Mouse (Mus musculus) cerebellum, adult 2 months (tissue): ENCODE measurements around the gene Il1rl1. TPM values are rescaled to one million over a fixed set of nuclear protein-coding genes. Genes with fewer than 3 reads are reported as not detected.

ENCODE experiments used
- DNase-seq, 2 experiments: peaks; one replicate each; pipeline ENCODE4 v3.0.0; 2021
- H3K27ac ChIP-seq: fragments of 200-500 bp; 2 replicates; pipeline ENCODE4 v1.5.1; 2012; ENCODE audit warnings: low read length, control low read depth, inconsistent platforms; ENCODE audit not compliant: insufficient read depth
- H3K27me3 ChIP-seq: fragments of 200-500 bp; 2 replicates; pipeline ENCODE4 v1.6.1; 2012; ENCODE audit warnings: inconsistent platforms, mild to moderate bottlenecking, low read length, moderate library complexity; ENCODE audit not compliant: control insufficient read depth, insufficient read depth
- H3K4me1 ChIP-seq: fragments of 200-500 bp; 2 replicates; pipeline ENCODE4 v1.6.1; 2011; ENCODE audit warnings: low read length; ENCODE audit not compliant: control insufficient read depth, insufficient read depth
- H3K4me3 ChIP-seq: fragments of 200-500 bp; replicated peaks from 2 replicates; pipeline ENCODE3; 2011; ENCODE audit warnings: mild to moderate bottlenecking, low read depth, low read length, control low read depth; ENCODE audit not compliant: insufficient read depth
- CTCF ChIP-seq: fragments of 200-500 bp; IDR thresholded peaks from 2 replicates; pipeline ENCODE4 v1.5.1; 2011; ENCODE audit warnings: low read depth, mild to moderate bottlenecking, control low read depth, low read length, moderate library complexity, borderline replicate concordance; ENCODE audit not compliant: insufficient read depth
- POLR2A ChIP-seq: fragments of 200-500 bp; IDR thresholded peaks from 2 replicates; pipeline ENCODE4 v1.6.1; 2011; ENCODE audit warnings: low read length, control low read depth, borderline replicate concordance; ENCODE audit not compliant: insufficient read depth
- WGBS: fragments of 180-500 bp; shearing (Covaris S2); methylation state at CpG from one replicate; pipeline ENCODE4 v1.1.7; 2018; 5-methylcytosine and 5-hydroxymethylcytosine counted together
- polyA plus RNA-seq: library from polyadenylated mRNA; depleted of rRNA; stranded (reverse); fragments of >200 nt; gene quantifications from 2 replicates; pipeline ENCODE4 v1.2.3, GENCODE M21; 2012; rRNA removed

The Il1rl1 gene
- polyA plus RNA-seq, 1 experiment, result 0.33 TPM

- no peaks in the 10 kb centered on the region for H3K27me3 ChIP-seq
- H3K4me3 ChIP-seq, result no peak overlapping the region
- no peak for DNase-seq
- no peaks in the 10 kb centered on the region for H3K4me1 ChIP-seq
- TF ChIP-seq POLR2A (no peak), CTCF (no peak)
- 59% methylated on average over 4 of the region's 4 CpGs for WGBS
- no peak overlapping the region for H3K27ac ChIP-seq
Observed at GRCm38 (mm10) chr1:40476756-40477155, 47.4 kb downstream of the Il1rl1 start.

- 86% methylated on average over 6 of the region's 6 CpGs for WGBS
- DNase-seq, result no peak
- Histone ChIP-seq H3K27ac (no peak overlapping the region), H3K4me1 (no peaks in the 10 kb centered on the region), H3K27me3 (no peaks in the 10 kb centered on the region), H3K4me3 (no peak overlapping the region)
- TF ChIP-seq POLR2A (no peak), CTCF (no peak)
Observed at GRCm38 (mm10) chr1:40479505-40479923, 50.1 kb downstream of the Il1rl1 start.

DNA sequence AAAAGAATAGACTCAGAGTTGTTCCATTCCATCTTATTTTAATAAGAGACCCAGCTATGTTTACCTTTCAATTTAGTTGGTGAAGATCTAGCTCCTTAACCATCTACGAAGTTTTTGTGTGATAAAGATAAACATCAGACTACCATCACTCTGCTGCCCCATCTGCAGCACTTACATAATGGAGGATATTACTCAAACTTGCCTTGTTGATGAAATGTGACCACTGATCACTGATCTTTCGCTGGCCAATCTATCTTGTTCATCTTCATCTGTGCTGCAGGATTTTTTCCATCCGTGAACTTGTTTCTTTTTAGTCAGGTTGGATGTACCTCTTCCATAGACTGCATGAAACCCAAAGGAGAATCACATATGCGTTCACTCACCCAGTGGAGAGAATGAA lies 65.2 kb downstream of the Il1rl1 start:
- Histone ChIP-seq H3K27ac (no peak overlapping the region), H3K4me3 (no peak overlapping the region), H3K4me1 (no peaks in the 10 kb centered on the region), H3K27me3 (no peaks in the 10 kb centered on the region)
- 89% methylated on average over 4 of the region's 4 CpGs for WGBS
- TF ChIP-seq POLR2A (no peak), CTCF (no peak)
- no peak for DNase-seq

DNA sequence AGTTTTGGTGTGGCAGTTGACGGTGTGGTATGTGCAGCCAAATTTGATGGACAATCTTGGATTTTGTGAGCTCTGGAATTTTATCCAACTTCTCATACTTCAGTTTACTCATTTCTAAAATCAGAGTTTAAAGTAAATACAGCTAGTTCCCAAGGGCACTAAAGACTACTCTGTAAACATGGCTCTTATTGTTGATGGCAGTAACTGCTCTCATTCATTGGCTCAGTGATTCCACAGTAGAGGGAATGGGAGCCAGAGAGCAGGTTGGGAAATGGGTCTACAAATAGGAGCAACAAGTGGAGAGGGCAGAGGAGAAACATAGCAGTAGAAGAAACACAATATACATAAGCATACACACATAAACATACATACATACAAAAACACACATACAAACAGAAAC lies 70.3 kb downstream of the Il1rl1 start:
- no peak for DNase-seq
- WGBS, result 96% methylated on average over 1 of the region's 1 CpGs
- H3K27ac ChIP-seq, result no peak overlapping the region
- no peaks in the 10 kb centered on the region for H3K27me3 ChIP-seq
- no peak for TF ChIP-seq POLR2A
- no peak for TF ChIP-seq CTCF
- H3K4me3 ChIP-seq, result no peak overlapping the region
- no peaks in the 10 kb centered on the region for H3K4me1 ChIP-seq

DNA sequence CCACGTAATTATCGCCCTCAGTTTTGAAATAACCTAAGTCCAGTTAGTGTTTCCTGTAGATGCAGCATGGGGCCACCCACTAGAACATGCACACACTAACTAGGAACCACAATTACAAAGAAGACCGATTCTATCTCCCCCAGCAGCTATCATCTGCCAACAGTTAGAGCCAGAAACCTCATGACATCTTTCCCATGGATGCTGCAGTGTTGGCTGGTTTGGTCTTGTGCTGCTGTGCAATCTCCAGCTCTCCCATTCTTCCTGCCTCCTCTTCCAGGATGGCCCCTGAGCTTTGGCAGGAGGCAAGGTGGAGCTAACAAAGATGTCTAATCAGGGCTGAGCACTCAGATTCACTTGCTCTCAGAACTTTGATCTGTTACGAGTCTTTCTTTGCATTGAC lies 71.8 kb downstream of the Il1rl1 start:
- DNase-seq, result no peak
- Histone ChIP-seq H3K4me1 (no peaks in the 10 kb centered on the region), H3K4me3 (no peak overlapping the region), H3K27me3 (no peaks in the 10 kb centered on the region), H3K27ac (no peak overlapping the region)
- 87% methylated on average over 4 of the region's 4 CpGs for whole genome bisulfite sequencing
- TF ChIP-seq CTCF (no peak), POLR2A (no peak)

- TF ChIP-seq POLR2A (no peak), CTCF (no peak)
- Histone ChIP-seq H3K27me3 (no peaks in the 10 kb centered on the region), H3K4me1 (no peaks in the 10 kb centered on the region), H3K4me3 (no peak overlapping the region), H3K27ac (no peak overlapping the region)
- no peak for DNase-seq
- WGBS, result 88% methylated on average over 11 of the region's 11 CpGs
Observed at GRCm38 (mm10) chr1:40501546-40502398, 72.4 kb downstream of the Il1rl1 start.

- H3K4me1 ChIP-seq, result no peaks in the 10 kb centered on the region
- DNase-seq, result no peak
- no peak overlapping the region for H3K27ac ChIP-seq
- no peak overlapping the region for H3K4me3 ChIP-seq
- no peaks in the 10 kb centered on the region for H3K27me3 ChIP-seq
- TF ChIP-seq CTCF, result no peak
- TF ChIP-seq POLR2A, result no peak
- WGBS, result 87% methylated on average over 5 of the region's 5 CpGs
Observed at GRCm38 (mm10) chr1:40504548-40504947, 75.2 kb downstream of the Il1rl1 start.

Other genes with a start within 250 kb of the Il1rl1 start
- 1.7 and 2.2 TPM in 2 replicates for gene Il1r1, start 204.5 kb upstream of the Il1rl1 start, polyA plus RNA-seq
- gene Il1rl2, start 105.0 kb upstream of the Il1rl1 start, polyA plus RNA-seq, result 0.29 and 0.39 TPM in 2 replicates
- gene Il18r1, start 36.0 kb downstream of the Il1rl1 start, polyA plus RNA-seq, result 0.02 TPM in 1 of 2 replicates, not detected in the other
- gene Il18rap, start 85.8 kb downstream of the Il1rl1 start, polyA plus RNA-seq, result 0.03 and 0.08 TPM in 2 replicates
- gene Slc9a4, start 150.5 kb downstream of the Il1rl1 start, polyA plus RNA-seq, result 0.17 and 0.20 TPM in 2 replicates